Mouse (Mus musculus) frontal cortex, adult 2 months (tissue): Measurements from ENCODE around the gene Vmn2r16. TPM values are rescaled to one million over a fixed set of nuclear protein-coding genes. Genes with fewer than 3 reads are reported as not detected.

Experiments
- DNase-seq, 2 experiments: peaks; one replicate each; pipeline ENCODE4 v3.0.0; 2022; ENCODE audit warnings: low spot score in 1 of 2; ENCODE audit errors: extremely low spot score in 1 of 2
- polyA plus RNA-seq: library from polyadenylated mRNA; depleted of rRNA; stranded (reverse); fragments of >200 nt; gene quantifications from 2 replicates; pipeline ENCODE4 v1.2.3, GENCODE M21; 2012; rRNA removed

The Vmn2r16 gene
- not detected in 2 replicates for polyA plus RNA-seq

DNA sequence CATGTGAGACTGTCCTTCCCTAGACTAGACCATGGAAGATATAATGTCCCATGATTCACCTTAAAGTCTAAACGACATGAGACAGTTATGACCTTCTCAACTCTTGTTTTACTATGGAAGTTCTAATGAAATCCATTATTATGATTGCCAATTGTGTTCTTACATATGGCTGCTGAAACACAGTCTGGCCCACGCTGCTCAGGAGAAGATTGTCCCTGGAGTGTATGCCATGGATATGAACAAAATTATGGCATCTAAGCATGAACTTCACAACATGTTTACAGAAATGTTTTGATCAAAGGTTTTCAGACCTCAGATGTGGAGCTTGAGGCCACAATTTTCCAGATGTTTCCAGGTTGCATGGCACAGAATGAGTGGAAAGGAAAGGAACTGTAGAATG lies at the start of gene Vmn2r16:
Vmn2r16 (plus strand) TSS at position 301 of the 400 bp plus-strand sequence.
- no peak for DNase-seq

DNA sequence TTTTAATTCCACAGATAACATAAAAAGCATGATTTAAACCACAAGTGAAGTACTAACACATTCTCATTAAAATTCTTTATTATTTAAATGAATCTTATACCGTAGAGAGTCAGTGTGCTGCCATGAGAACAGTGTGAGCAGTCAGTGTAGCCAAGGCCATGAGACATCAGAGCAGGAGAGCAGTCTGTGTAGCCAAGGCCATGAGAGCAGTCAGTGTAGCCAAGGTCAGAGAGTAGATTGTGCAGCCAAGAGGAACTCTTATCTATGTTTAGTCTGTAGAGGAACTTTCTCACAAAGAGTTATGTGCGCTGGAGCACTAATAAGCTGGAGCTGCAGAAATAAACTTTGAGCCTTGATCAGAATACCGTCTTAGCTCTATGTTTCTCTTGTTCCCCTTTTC lies 35.3 kb upstream of the Vmn2r16 start:
- DNase-seq = no peak

DNA sequence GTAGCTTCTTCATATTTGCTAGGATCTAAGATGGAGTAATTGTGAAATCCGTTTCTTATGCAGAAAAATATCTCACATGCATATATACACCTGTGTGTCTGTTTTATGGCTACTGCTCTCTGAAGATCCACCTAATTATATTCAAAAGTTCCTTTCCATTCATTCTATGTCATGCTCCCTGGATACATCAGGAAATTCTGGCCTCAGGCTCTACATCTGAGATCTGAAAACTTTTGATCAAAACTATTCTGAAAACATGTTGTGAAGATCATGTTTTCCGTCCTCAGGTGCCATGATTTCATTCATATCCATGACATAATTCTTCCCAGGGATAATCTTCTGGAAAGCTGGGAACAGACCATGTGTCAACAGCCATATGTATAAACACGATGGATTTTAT lies 32.4 kb upstream of the Vmn2r16 start, which contains the start of gene Vmn2r15:
Vmn2r15 (minus strand) TSS at position 101 of the 400 bp plus-strand sequence.
- DNase-seq = no peak

- no peak for DNase-seq
These were observed 89.4 kb downstream of the Vmn2r16 start, which contains the start of gene Vmn2r17 for GRCm38 (mm10) chr5:109419388-109419787. Gene Vmn2r17, plus strand, starts transcription at chr5:109419688.

Other genes with a start within 250 kb of the Vmn2r16 start
- gene Vmn2r12, start 232.2 kb upstream of the Vmn2r16 start, polyA plus RNA-seq = not detected in 2 replicates
- not detected in 2 replicates for gene Vmn2r13, start 138.0 kb upstream of the Vmn2r16 start, polyA plus RNA-seq
- gene Vmn2r14, start 105.5 kb upstream of the Vmn2r16 start, polyA plus RNA-seq = not detected in 2 replicates
- not detected in 2 replicates for gene Vmn2r15, start 32.5 kb upstream of the Vmn2r16 start, polyA plus RNA-seq
- gene Vmn2r17, start 89.5 kb downstream of the Vmn2r16 start, polyA plus RNA-seq = not detected in 2 replicates
- 28.0 and 30.2 TPM in 2 replicates for gene Crlf2, start 228.8 kb downstream of the Vmn2r16 start, polyA plus RNA-seq